Mouse (Mus musculus): Measurements from ENCODE around the gene Padi4. TPM values are rescaled to one million over a fixed set of nuclear protein-coding genes. Genes with fewer than 3 reads are reported as not detected.

The Padi4 gene
- total and polyA plus RNA-seq, 2 experiments: 0.09 to 0.12 TPM

DNA sequence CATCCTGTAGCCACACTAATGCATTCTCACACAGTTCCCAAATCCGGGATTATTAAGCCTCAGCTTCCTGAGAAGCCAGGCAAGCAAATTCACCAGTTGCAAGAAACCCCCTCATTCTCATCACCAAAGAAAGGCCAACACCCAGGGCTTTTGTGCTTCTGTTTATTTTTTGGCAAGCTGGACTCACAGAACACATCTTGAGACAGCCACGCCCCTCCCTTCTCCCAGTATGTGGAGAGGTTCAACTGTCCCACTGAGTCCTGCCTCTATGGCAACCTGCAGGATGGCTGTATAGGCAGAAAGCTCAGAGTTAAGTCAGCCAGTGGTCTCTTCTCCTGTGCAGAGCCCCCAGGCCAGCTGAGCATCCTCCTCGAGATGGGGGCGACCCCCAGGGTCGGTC lies 11.2 kb upstream of the Padi4 start:
- no peak for DNase-seq (ENCODE audit: extremely low read depth, low read depth, low spot score)
- WGBS: 90% methylated on average over 5 of the region's 5 CpGs
- H3K27me3 ChIP-seq (ENCODE audit: control insufficient read depth, insufficient read depth, low read length): no peaks in the 10 kb centered on the region
- H3K79me2 ChIP-seq (ENCODE audit: control insufficient read depth, insufficient read depth, low read length): no peaks in the 10 kb centered on the region
- no peak overlapping the region for H3K27ac ChIP-seq (replicated peaks; ENCODE audit: insufficient read depth, low read depth, low read length)
- TF ChIP-seq POLR2A (IDR thresholded peaks at IDR 0.05; ENCODE audit: extremely low read depth, insufficient read depth, low read length) (no peak), CTCF (IDR thresholded peaks at IDR 0.05; ENCODE audit: low read depth, low read length) (no peak)
- H3K4me1 ChIP-seq (ENCODE audit: control insufficient read depth, insufficient read depth, low read length): no peaks in the 10 kb centered on the region
- H3K9ac ChIP-seq (ENCODE audit: low read depth, low read length): no peak overlapping the region
- no peaks in the 10 kb centered on the region for H3K36me3 ChIP-seq (ENCODE audit: control insufficient read depth, insufficient read depth, low read length)
- H3K4me3 ChIP-seq (ENCODE audit: insufficient read depth, low read depth, low read length): no peak overlapping the region

DNA sequence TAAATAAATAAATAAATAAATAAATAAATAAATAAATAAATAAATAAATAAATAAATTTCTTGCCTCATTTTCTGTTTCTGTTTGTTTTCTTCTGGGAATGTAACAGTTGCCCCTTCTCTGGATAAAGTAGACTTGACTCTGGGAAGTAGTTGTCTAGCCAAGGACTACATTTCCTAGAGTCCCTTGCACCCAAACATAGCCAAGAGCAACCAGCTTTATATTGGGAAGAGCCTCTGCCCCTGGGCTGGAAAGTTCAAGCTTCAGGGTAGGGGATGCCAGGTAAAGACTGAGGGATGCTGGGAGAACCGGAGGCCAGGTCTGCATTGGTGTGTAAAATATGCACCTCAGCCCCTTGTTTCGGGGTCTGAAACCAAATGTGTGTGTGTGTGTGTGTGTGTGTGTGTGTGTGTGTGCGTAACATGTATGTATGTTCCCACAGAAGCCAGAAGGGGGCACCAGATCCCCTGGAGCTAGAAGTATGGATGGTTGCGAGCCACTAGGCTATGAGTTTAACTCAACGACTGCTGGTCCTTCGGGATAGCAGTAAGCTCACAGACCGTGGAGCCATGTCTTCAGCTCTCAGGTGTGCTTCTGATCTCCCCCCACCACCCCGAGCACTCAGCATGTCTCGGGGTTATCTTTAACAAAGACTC lies 10.4 kb upstream of the Padi4 start:
- DNase-seq (ENCODE audit: extremely low read depth, low read depth, low spot score): no peak
- Histone ChIP-seq H3K27ac (replicated peaks; ENCODE audit: insufficient read depth, low read depth, low read length) (no peak overlapping the region), H3K4me1 (ENCODE audit: control insufficient read depth, insufficient read depth, low read length) (no peaks in the 10 kb centered on the region), H3K27me3 (ENCODE audit: control insufficient read depth, insufficient read depth, low read length) (no peaks in the 10 kb centered on the region), H3K4me3 (ENCODE audit: insufficient read depth, low read depth, low read length) (no peak overlapping the region), H3K9ac (ENCODE audit: low read depth, low read length) (no peak overlapping the region), H3K36me3 (ENCODE audit: control insufficient read depth, insufficient read depth, low read length) (no peaks in the 10 kb centered on the region), H3K79me2 (ENCODE audit: control insufficient read depth, insufficient read depth, low read length) (no peaks in the 10 kb centered on the region)
- TF ChIP-seq POLR2A (IDR thresholded peaks at IDR 0.05; ENCODE audit: extremely low read depth, insufficient read depth, low read length): no peak
- TF ChIP-seq CTCF (IDR thresholded peaks at IDR 0.05; ENCODE audit: low read depth, low read length): no peak
- 94% methylated on average over 9 of the region's 9 CpGs for WGBS

DNA sequence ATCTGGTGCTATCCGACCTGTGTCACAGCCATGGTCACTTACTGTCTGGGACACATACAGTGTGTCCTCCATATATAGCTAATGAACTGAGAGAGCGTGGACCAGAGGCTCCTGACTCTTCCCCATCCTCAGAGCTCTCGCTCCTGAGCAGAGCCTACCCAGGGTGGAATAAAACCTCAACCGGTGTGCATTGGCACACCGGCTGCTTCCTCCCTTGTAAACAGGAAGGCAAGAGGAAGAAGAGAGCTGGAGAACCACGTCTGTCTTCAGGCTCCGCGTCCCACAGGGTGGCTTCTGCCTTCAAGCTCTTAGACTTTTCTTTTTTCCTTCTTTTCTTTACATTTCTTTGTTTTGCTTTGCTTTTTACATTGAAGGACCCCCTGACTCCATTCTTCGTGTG lies 8.8 kb upstream of the Padi4 start:
- no peak for TF ChIP-seq CTCF (IDR thresholded peaks at IDR 0.05; ENCODE audit: low read depth, low read length)
- no peak for TF ChIP-seq POLR2A (IDR thresholded peaks at IDR 0.05; ENCODE audit: extremely low read depth, insufficient read depth, low read length)
- H3K36me3 ChIP-seq (ENCODE audit: control insufficient read depth, insufficient read depth, low read length): no peaks in the 10 kb centered on the region
- H3K4me1 ChIP-seq (ENCODE audit: control insufficient read depth, insufficient read depth, low read length): no peaks in the 10 kb centered on the region
- H3K27me3 ChIP-seq (ENCODE audit: control insufficient read depth, insufficient read depth, low read length): no peaks in the 10 kb centered on the region
- H3K79me2 ChIP-seq (ENCODE audit: control insufficient read depth, insufficient read depth, low read length): no peaks in the 10 kb centered on the region
- H3K9ac ChIP-seq (ENCODE audit: low read depth, low read length): no peak overlapping the region
- H3K27ac ChIP-seq (replicated peaks; ENCODE audit: insufficient read depth, low read depth, low read length): no peak overlapping the region
- DNase-seq (ENCODE audit: extremely low read depth, low read depth, low spot score): no peak
- 86% methylated on average over 9 of the region's 9 CpGs for WGBS
- H3K4me3 ChIP-seq (ENCODE audit: insufficient read depth, low read depth, low read length): no peak overlapping the region

DNA sequence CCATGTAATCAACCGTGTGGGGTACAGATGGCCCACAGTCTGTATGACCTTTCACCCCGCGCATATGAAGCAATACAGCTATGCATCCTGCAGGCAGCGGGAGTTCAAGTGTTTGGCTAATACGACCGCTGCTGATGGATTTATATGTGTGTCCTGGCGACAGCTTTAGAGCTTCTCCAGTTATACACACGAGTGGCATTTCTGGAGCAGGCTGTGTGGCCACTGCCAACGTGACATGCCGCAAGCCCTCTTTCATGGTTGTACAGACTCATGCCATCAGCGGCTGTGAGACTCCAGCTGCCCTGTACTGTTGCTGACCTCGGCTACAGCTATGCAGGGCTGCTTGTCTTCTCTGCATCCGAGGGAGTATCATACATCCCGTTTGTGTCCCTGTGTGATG lies 6.5 kb upstream of the Padi4 start:
- no peaks in the 10 kb centered on the region for H3K36me3 ChIP-seq (ENCODE audit: control insufficient read depth, insufficient read depth, low read length)
- H3K4me1 ChIP-seq (ENCODE audit: control insufficient read depth, insufficient read depth, low read length): no peaks in the 10 kb centered on the region
- no peak for DNase-seq (ENCODE audit: extremely low read depth, low read depth, low spot score)
- H3K9ac ChIP-seq (ENCODE audit: low read depth, low read length): no peak overlapping the region
- no peaks in the 10 kb centered on the region for H3K27me3 ChIP-seq (ENCODE audit: control insufficient read depth, insufficient read depth, low read length)
- no peak for TF ChIP-seq POLR2A (IDR thresholded peaks at IDR 0.05; ENCODE audit: extremely low read depth, insufficient read depth, low read length)
- no peak for TF ChIP-seq CTCF (IDR thresholded peaks at IDR 0.05; ENCODE audit: low read depth, low read length)
- 60% methylated on average over 14 of the region's 14 CpGs for WGBS
- no peaks in the 10 kb centered on the region for H3K79me2 ChIP-seq (ENCODE audit: control insufficient read depth, insufficient read depth, low read length)
- no peak overlapping the region for H3K27ac ChIP-seq (replicated peaks; ENCODE audit: insufficient read depth, low read depth, low read length)
- no peak overlapping the region for H3K4me3 ChIP-seq (ENCODE audit: insufficient read depth, low read depth, low read length)

DNA sequence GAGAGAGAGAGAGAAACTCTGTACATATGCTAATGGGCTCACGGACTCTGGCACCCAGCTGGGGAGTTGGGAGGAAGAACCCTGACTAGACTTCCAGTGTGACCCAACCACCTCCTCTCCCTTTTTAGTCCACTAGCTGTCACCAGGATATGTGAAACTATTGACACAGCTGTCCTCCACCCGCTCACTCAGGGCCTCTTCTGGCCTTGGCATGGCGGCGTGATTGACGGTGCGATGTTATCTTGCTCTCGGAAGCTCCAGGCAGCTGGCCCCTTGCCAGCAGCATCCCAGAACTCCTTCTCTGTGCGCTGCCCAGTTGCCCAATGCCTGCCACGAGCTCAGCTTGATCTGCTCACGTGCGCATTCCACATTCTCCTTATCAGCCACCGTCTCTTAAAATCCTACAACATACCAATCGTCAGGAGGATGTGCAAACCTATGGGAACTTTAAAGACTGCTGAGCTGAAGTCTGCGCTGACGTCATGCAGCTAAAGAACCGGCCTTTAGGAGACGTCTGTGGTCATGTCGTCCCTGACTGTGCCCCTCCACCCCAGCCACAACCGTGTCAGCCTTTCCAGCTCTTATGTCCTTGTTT lies 5.9 kb upstream of the Padi4 start:
- no peak overlapping the region for H3K4me3 ChIP-seq (ENCODE audit: insufficient read depth, low read depth, low read length)
- no peak overlapping the region for H3K27ac ChIP-seq (replicated peaks; ENCODE audit: insufficient read depth, low read depth, low read length)
- H3K9ac ChIP-seq (ENCODE audit: low read depth, low read length): no peak overlapping the region
- peak; percentile 6 for DNase-seq (ENCODE audit: extremely low read depth, low read depth, low spot score)
- no peaks in the 10 kb centered on the region for H3K4me1 ChIP-seq (ENCODE audit: control insufficient read depth, insufficient read depth, low read length)
- H3K36me3 ChIP-seq (ENCODE audit: control insufficient read depth, insufficient read depth, low read length): no peaks in the 10 kb centered on the region
- no peak for TF ChIP-seq CTCF (IDR thresholded peaks at IDR 0.05; ENCODE audit: low read depth, low read length)
- TF ChIP-seq POLR2A (IDR thresholded peaks at IDR 0.05; ENCODE audit: extremely low read depth, insufficient read depth, low read length): no peak
- H3K27me3 ChIP-seq (ENCODE audit: control insufficient read depth, insufficient read depth, low read length): no peaks in the 10 kb centered on the region
- H3K79me2 ChIP-seq (ENCODE audit: control insufficient read depth, insufficient read depth, low read length): no peaks in the 10 kb centered on the region
- WGBS: 10% methylated on average over 19 of the region's 19 CpGs

DNA sequence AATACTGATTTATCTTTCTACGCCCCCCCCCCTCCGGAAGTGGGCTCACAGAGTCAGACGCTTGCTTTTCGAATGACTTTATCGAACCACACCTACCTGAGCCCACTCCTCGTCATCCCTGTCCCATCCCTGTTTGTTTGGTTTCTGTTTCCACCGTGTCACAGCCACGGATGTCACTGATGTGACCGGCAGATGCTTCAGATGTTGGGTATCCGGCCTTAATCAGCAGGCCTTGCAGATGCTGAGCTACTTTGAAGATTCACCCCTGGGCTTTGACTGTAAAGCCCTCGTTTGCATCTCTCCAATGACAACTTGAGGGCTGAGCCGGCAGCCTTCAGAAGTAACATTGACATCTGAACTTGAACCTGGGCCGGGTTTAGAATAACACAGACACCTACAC lies 2.6 kb upstream of the Padi4 start:
- Histone ChIP-seq H3K27me3 (ENCODE audit: control insufficient read depth, insufficient read depth, low read length) (no peaks in the 10 kb centered on the region), H3K4me1 (ENCODE audit: control insufficient read depth, insufficient read depth, low read length) (no peaks in the 10 kb centered on the region), H3K9ac (ENCODE audit: low read depth, low read length) (no peak overlapping the region), H3K36me3 (ENCODE audit: control insufficient read depth, insufficient read depth, low read length) (no peaks in the 10 kb centered on the region), H3K79me2 (ENCODE audit: control insufficient read depth, insufficient read depth, low read length) (no peaks in the 10 kb centered on the region), H3K27ac (replicated peaks; ENCODE audit: insufficient read depth, low read depth, low read length) (no peak overlapping the region), H3K4me3 (ENCODE audit: insufficient read depth, low read depth, low read length) (no peak overlapping the region)
- no peak for TF ChIP-seq POLR2A (IDR thresholded peaks at IDR 0.05; ENCODE audit: extremely low read depth, insufficient read depth, low read length)
- TF ChIP-seq CTCF (IDR thresholded peaks at IDR 0.05; ENCODE audit: low read depth, low read length): no peak
- no peak for DNase-seq (ENCODE audit: extremely low read depth, low read depth, low spot score)
- 77% methylated on average over 13 of the region's 13 CpGs for WGBS
